Mouse (Mus musculus): ENCODE data around the gene Atp11a.

- TF ChIP-seq FLI1 (IDR thresholded peaks at IDR 0.05; ENCODE audit: low read length) (no peak), GATA1 (IDR thresholded peaks at IDR 0.05; ENCODE audit: borderline replicate concordance, low read length) (no peak)
These were observed 67.7 kb downstream of the Atp11a start for GRCm38 (mm10) chr8:12824562-12824961.

Measured in megakaryocyte, embryonic 14.5 days (primary cell).